ENCODE assay signal across 9 mouse cellular contexts in the genomic region with DNA sequence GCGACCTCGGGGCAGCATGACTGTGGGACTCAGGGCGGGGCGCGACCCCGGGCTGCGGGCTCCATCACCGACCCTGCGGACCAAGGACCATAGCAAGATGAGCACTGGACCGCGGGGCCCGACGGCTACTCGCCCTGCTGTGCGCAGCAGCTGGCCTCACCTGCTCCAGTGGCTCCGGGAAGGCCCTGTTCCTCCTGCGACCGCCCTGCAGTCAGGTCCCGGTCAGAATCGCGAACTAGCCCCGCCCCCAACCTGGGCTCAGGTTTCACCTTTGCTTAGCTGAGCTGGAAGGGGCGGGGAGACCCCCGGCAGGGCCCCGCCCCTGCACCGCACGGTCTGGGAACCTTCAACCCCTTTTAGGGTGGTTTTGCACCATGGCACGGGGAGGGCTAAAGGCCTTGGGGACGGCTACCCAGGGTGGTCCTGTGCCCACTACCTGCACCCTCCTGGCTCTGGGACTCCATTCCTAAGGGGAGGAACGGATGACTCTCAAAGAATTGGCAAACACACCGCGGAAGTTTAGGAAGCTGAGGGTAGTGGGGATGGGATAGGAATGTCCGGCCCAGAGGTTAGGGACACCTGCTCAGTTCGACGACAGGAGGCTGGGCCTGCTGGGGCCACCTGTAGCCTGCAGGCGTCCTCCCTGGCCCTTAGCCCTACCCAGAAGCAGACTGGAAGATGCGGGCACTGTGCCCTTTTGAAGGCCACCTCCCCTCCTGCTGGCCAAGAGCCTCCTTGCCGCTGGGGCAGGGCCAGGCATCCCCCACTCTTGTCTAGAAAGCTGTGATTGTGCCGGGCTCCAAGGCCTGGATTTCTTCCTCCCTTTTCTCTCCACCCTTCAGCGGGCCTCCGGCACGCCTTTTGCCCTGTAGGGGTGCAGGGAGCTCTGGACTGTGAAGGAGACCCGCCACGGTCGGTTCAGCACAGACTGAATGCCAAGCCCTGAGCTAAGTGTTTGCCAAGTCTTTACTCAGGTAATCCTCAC. TPM values are rescaled to one million over a fixed set of nuclear protein-coding genes. Genes with fewer than 3 reads are reported as not detected.
DNase-seq lines count a peak whose midpoint lies in the region; ATAC-seq and TF ChIP-seq lines count a peak whose summit lies in the region.
"Had no signal": no experiment of that assay in that cellular context is flagged by ENCODE, and none has a peak within 500 bp of the region (broad histone marks: within the 10 kb centered on the region; RNA-seq: fewer than 3 reads in every experiment).

No protein-coding gene starts in this region.

- H3K4me3 ChIP-seq in embryonic facial prominence, embryonic 10.5 days: peak overlapping the region; percentile 67
- peak overlapping the region; percentile 52 for H3K4me3 ChIP-seq in intestine, embryonic 15.5 days (replicated peaks)
- H3K4me3 ChIP-seq in liver, embryonic 16.5 days (ENCODE audit: low read depth, low read length): peak overlapping the region; percentile 58
- peak overlapping the region; percentile 6; the same call in 1 of the 2 replicates for H3K4me3 ChIP-seq in olfactory bulb, adult 2 months (ENCODE audit: insufficient read depth, low read depth, low read length)

- H3K9me3 ChIP-seq in embryonic facial prominence, embryonic 10.5 days: no peaks in the 10 kb centered on the region
- H3K9me3 ChIP-seq in intestine, embryonic 15.5 days: no peaks in the 10 kb centered on the region
- H3K9me3 ChIP-seq in liver, embryonic 16.5 days (replicated peaks; ENCODE audit: control insufficient read depth, low read length): no peaks in the 10 kb centered on the region

- peak overlapping the region; percentile 87 for H3K4me2 ChIP-seq in intestine, embryonic 15.5 days (replicated peaks)
- peak overlapping the region; percentile 57 for H3K4me2 ChIP-seq in liver, embryonic 16.5 days (ENCODE audit: low read depth, low read length)

- peak overlapping the region; percentile 87 for H3K27ac ChIP-seq in embryonic facial prominence, embryonic 10.5 days (replicated peaks)
- peak overlapping the region; percentile 56; the same call in 1 of the 2 replicates for H3K27ac ChIP-seq in intestine, embryonic 15.5 days
- H3K27ac ChIP-seq in liver, embryonic 16.5 days (ENCODE audit: low read length): no peak overlapping the region
- H3K27ac ChIP-seq in olfactory bulb, adult 2 months (ENCODE audit: insufficient read depth, low read depth, low read length): no peak overlapping the region

- peak overlapping the region; percentile 65 for H3K9ac ChIP-seq in intestine, embryonic 15.5 days
- H3K9ac ChIP-seq in liver, embryonic 16.5 days (ENCODE audit: low read depth, low read length): peak overlapping the region; percentile 58; the same call in 1 of the 2 replicates

- H3K4me1 ChIP-seq in embryonic facial prominence, embryonic 10.5 days: peaks cover 79% of the 10 kb centered on the region
- H3K4me1 ChIP-seq in intestine, embryonic 15.5 days (replicated peaks): peaks cover 41% of the 10 kb centered on the region
- peaks cover 15% of the 10 kb centered on the region for H3K4me1 ChIP-seq in liver, embryonic 16.5 days (ENCODE audit: control insufficient read depth, low read depth, low read length)
- peaks cover 33% of the 10 kb centered on the region for H3K4me1 ChIP-seq in olfactory bulb, adult 2 months (ENCODE audit: control insufficient read depth, insufficient read depth, low read length)

- WGBS in embryonic facial prominence, embryonic 10.5 days: 1% methylated on average over 45 of the region's 45 CpGs
- WGBS in intestine, embryonic 15.5 days: 3% methylated on average over 45 of the region's 45 CpGs
- WGBS in liver, embryonic 16.5 days (ENCODE audit: insufficient replicate concordance): 9% methylated on average over 45 of the region's 45 CpGs
- WGBS in olfactory bulb, adult 2 months: 15% methylated on average over 45 of the region's 45 CpGs

- DNase-seq in right cerebral cortex, postnatal 14 days: peak; percentile 7
- DNase-seq in right cerebral cortex, adult 18-20 months: no peak
- peak; percentile 89 for DNase-seq in embryonic facial prominence, embryonic 10.5 days (ENCODE audit: low spot score)
- DNase-seq in frontal cortex, postnatal 36 days (ENCODE audit: low spot score in 2 of 2): no peak

- H3K36me3 ChIP-seq in embryonic facial prominence, embryonic 10.5 days (replicated peaks): peaks cover 5% of the 10 kb centered on the region
- H3K36me3 ChIP-seq in intestine, embryonic 15.5 days: no peaks in the 10 kb centered on the region
- no peaks in the 10 kb centered on the region for H3K36me3 ChIP-seq in liver, embryonic 16.5 days (ENCODE audit: control insufficient read depth, insufficient read depth)

- no peak for TF ChIP-seq POLR2A in olfactory bulb, adult 2 months (IDR thresholded peaks at IDR 0.05; ENCODE audit: insufficient read depth, low read depth, low read length)

- TF ChIP-seq CTCF in olfactory bulb, adult 2 months (IDR thresholded peaks at IDR 0.05; ENCODE audit: insufficient read depth, low read depth, low read length): no peak

- ATAC-seq in intestine, embryonic 15.5 days: peak; percentile 65
- ATAC-seq in liver, embryonic 16.5 days (ENCODE audit: low read depth): peak; percentile 25
- ATAC-seq in monocyte, adult 5-6 weeks (replicated peaks; ENCODE audit: insufficient number of reproducible peaks, low FRiP score, low TSS enrichment, poor library complexity, severe bottlenecking): no peak

- peaks cover 56% of the 10 kb centered on the region for H3K27me3 ChIP-seq in embryonic facial prominence, embryonic 10.5 days (replicated peaks; ENCODE audit: low read depth, poor library complexity, severe bottlenecking)
- H3K27me3 ChIP-seq in intestine, embryonic 15.5 days (replicated peaks): peaks cover 10% of the 10 kb centered on the region; the same call in 1 of the 2 replicates
- H3K27me3 ChIP-seq in liver, embryonic 16.5 days (ENCODE audit: control insufficient read depth, insufficient read depth, low read depth, low read length): peaks cover 33% of the 10 kb centered on the region

RNA-seq across cellular contexts. Expression of gene Pex16, which starts 3.4 kb away (rescaled TPM):
- polyA plus RNA-seq in embryonic facial prominence, embryonic 10.5 days (2016; fragmentation: Nextera tagmentation; extraction: Ambion mirVana): 18.6 and 22.4 TPM in 2 replicates
- 41.6 and 45.8 TPM in 2 replicates for polyA plus RNA-seq in intestine, embryonic 15.5 days (2015; fragmentation: Nextera tagmentation; extraction: Ambion mirVana)
- 23.7 and 24.6 TPM in 2 replicates for polyA plus RNA-seq in liver, embryonic 16.5 days (2015; fragmentation: Nextera tagmentation; extraction: Ambion mirVana)
- not detected in 2 replicates for polyA plus RNA-seq in olfactory bulb, adult 2 months (2012; ENCODE audit: insufficient read depth, insufficient read length, low replicate concordance, missing spikeins)
- 17.0 to 22.6 TPM (median 20.1 TPM) in 3 replicates for total RNA-seq in monocyte, adult 5-6 weeks (2017)

RNA-seq across cellular contexts. Expression of gene Large2, which starts 3.6 kb away (rescaled TPM):
- polyA plus RNA-seq in embryonic facial prominence, embryonic 10.5 days (2016; fragmentation: Nextera tagmentation; extraction: Ambion mirVana): 10.2 and 12.4 TPM in 2 replicates
- 10.0 and 11.8 TPM in 2 replicates for polyA plus RNA-seq in intestine, embryonic 15.5 days (2015; fragmentation: Nextera tagmentation; extraction: Ambion mirVana)
- polyA plus RNA-seq in liver, embryonic 16.5 days (2015; fragmentation: Nextera tagmentation; extraction: Ambion mirVana): 2.5 and 3.5 TPM in 2 replicates
- polyA plus RNA-seq in olfactory bulb, adult 2 months (2012; ENCODE audit: insufficient read depth, insufficient read length, low replicate concordance, missing spikeins): not detected in 2 replicates
- total RNA-seq in monocyte, adult 5-6 weeks (2017): not detected in 3 replicates

RNA-seq across cellular contexts. Expression of gene 1700029I15Rik, which starts 11.2 kb away (rescaled TPM):
- 2.5 and 3.6 TPM in 2 replicates for polyA plus RNA-seq in embryonic facial prominence, embryonic 10.5 days (2016; fragmentation: Nextera tagmentation; extraction: Ambion mirVana)
- polyA plus RNA-seq in intestine, embryonic 15.5 days (2015; fragmentation: Nextera tagmentation; extraction: Ambion mirVana): 2.9 and 3.0 TPM in 2 replicates
- 1.1 and 1.5 TPM in 2 replicates for polyA plus RNA-seq in liver, embryonic 16.5 days (2015; fragmentation: Nextera tagmentation; extraction: Ambion mirVana)
- polyA plus RNA-seq in olfactory bulb, adult 2 months (2012; ENCODE audit: insufficient read depth, insufficient read length, low replicate concordance, missing spikeins): not detected in 2 replicates
- 1.6 to 6.7 TPM (median 4.8 TPM) in 3 replicates for total RNA-seq in monocyte, adult 5-6 weeks (2017)

RNA-seq across cellular contexts. Expression of gene Mapk8ip1, which starts 29.9 kb away (rescaled TPM):
- 36.0 and 37.1 TPM in 2 replicates for polyA plus RNA-seq in embryonic facial prominence, embryonic 10.5 days (2016; fragmentation: Nextera tagmentation; extraction: Ambion mirVana)
- polyA plus RNA-seq in intestine, embryonic 15.5 days (2015; fragmentation: Nextera tagmentation; extraction: Ambion mirVana): 19.4 and 21.3 TPM in 2 replicates
- polyA plus RNA-seq in liver, embryonic 16.5 days (2015; fragmentation: Nextera tagmentation; extraction: Ambion mirVana): 1.2 and 1.8 TPM in 2 replicates
- not detected in 2 replicates for polyA plus RNA-seq in olfactory bulb, adult 2 months (2012; ENCODE audit: insufficient read depth, insufficient read length, low replicate concordance, missing spikeins)
- not detected in 3 replicates for total RNA-seq in monocyte, adult 5-6 weeks (2017)
- total RNA-seq: common myeloid progenitor, adult 5-6 weeks had no signal

Comparison
In these comparisons a context has a peak if more than half of its experiments do, and no peak if none do; other contexts are left out.
1. DNase-seq: peak in right cerebral cortex, postnatal 14 days (single experiment) and embryonic facial prominence, embryonic 10.5 days (single experiment); none in right cerebral cortex, adult 18-20 months (single experiment) and frontal cortex, postnatal 36 days (0 of 2).
2. H3K27ac ChIP-seq: peak in embryonic facial prominence, embryonic 10.5 days (single experiment) and intestine, embryonic 15.5 days (single experiment); none in liver, embryonic 16.5 days (single experiment) and olfactory bulb, adult 2 months (single experiment).
3. H3K4me3 ChIP-seq: peak in every context shown above with its lines; median percentile 67 in embryonic facial prominence, embryonic 10.5 days; 58 in liver, embryonic 16.5 days; 52 in intestine, embryonic 15.5 days; 6 in olfactory bulb, adult 2 months.
4. RNA of gene Pex16, which starts 3.4 kb away (polyA plus RNA-seq): 41.6 to 45.8 TPM in intestine, embryonic 15.5 days, 23.7 to 24.6 TPM in liver, embryonic 16.5 days and 18.6 to 22.4 TPM in embryonic facial prominence, embryonic 10.5 days; not detected in olfactory bulb, adult 2 months; every median in the first group is over 10 times any median in the second.